Mouse (Mus musculus): ENCODE data around the gene Gm2956.
A peak's percentile ranks its signal among the peaks of the same experiment; 100 is the strongest.
"Not testable (repeated sequence)": the region's sequence is repeated elsewhere in the genome, so short reads cannot be mapped to it uniquely, and the experiment has no call there.

Gm2956 gene

DNA sequence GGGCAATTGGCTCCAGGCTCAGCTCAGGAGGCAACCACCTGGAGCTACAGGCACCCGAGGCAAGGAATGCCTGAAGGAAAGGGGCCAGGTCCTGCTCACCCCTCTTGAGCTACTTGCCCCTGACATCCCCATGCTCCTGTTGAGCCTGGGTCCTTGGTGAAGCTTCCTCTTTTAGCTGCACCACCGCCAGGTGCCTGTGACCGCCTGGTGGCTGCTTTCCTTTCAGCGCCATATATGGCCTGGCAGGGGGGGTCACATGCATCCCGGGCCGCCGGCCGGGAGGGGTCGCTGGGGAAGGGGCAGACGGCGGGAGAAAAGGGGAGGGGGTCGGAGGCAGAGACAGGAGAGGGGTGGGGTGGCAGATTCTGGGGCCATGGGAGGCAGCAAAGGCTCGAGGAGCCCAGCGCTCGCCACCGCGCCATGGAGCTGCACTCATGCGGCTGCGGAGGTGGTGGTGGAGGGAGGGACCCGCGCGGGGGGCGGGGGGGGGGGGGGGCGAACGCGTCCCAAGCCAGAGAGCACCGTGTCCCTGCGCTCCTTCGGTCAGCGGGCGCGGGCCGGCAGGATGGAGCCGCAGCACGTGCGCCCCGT lies at the start of gene Gm2956:
Gene Gm2956, plus strand, starts transcription at position 541 of the 591 bp plus-strand sequence.
- not testable (repeated sequence) for H3K4me3 ChIP-seq (replicated peaks; ENCODE audit: low read length); H3K36me3 ChIP-seq (ENCODE audit: insufficient read depth, low read length); H3K9me3 ChIP-seq (ENCODE audit: low read length); H3K27me3 ChIP-seq (ENCODE audit: insufficient read depth, low read length); H3K4me1 ChIP-seq (replicated peaks; ENCODE audit: low read depth, low read length)

DNA sequence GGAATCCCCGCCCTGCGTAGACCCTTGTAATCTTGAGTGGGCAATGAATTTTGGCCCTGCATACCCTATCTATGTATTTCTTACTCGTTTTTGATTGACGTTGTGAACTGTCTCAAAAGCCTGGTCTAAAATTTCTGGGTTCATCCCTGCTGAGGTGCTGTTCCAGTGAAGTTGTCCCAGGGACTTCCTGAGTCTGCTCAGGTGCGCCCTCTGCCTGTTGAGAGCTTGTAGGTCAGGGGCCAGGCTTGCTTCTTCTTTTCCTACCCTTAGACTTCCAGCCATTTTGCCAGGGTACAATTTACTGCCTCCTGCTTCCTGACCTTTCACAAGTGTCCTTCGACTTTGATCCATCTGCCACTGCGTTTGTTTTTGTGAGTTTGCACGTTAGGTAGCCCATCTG lies 979 bp downstream of the Gm2956 start:
- not testable (repeated sequence) for H3K27me3 ChIP-seq (ENCODE audit: insufficient read depth, low read length); H3K36me3 ChIP-seq (ENCODE audit: insufficient read depth, low read length); H3K4me1 ChIP-seq (replicated peaks; ENCODE audit: low read depth, low read length); H3K9me3 ChIP-seq (ENCODE audit: low read length); H3K4me3 ChIP-seq (replicated peaks; ENCODE audit: low read length)
- peak; percentile 29; the same call in 1 of the 2 replicates for TF ChIP-seq CTCF (conservative IDR thresholded peaks at IDR 0.05; ENCODE audit: low read length)

DNA sequence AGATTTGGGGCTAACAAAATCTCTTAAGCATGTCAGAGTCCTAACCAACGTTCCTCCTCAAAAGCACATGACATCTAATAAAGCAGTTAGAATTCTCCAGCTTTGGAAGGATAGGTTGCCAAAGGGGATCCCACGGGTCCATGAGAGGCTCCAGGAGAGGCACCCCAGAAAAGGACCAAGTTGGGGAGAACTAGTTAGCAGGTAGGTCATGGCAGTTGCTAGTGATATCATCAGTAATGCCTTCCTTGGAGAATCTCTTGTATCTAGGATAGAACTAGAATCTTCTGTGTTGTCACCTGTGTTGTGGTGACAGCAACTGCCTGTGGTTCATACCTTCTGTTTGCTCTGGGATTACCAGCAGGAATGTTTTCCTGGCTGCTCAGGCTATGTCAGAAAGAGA lies 62.4 kb downstream of the Gm2956 start, which contains the start of gene Gm10413:
Gene Gm10413, plus strand, starts transcription at position 301 of the 400 bp plus-strand sequence.
- not testable (repeated sequence) for H3K9me3 ChIP-seq (ENCODE audit: low read length); H3K4me1 ChIP-seq (replicated peaks; ENCODE audit: low read depth, low read length); H3K27me3 ChIP-seq (ENCODE audit: insufficient read depth, low read length); H3K4me3 ChIP-seq (replicated peaks; ENCODE audit: low read length); H3K36me3 ChIP-seq (ENCODE audit: insufficient read depth, low read length)

Data from E14TG2a.4 (cell line).